Mouse (Mus musculus) heart, embryonic 10.5 days (tissue): ENCODE results near the gene Galnt18. TPM values are rescaled to one million over a fixed set of nuclear protein-coding genes. Genes with fewer than 3 reads are reported as not detected.

Source experiments
- DNase-seq: peaks from one replicate; pipeline ENCODE4 v3.0.0-alpha.2; 2017; ENCODE audit warnings: low spot score
- H3K27ac ChIP-seq: fragments of 300-500 bp; sonication (generic); 2 replicates; pipeline ENCODE4 v1.5.1; 2016; ENCODE audit warnings: mild to moderate bottlenecking
- H3K27me3 ChIP-seq: fragments of 300-500 bp; sonication (generic); 2 replicates; pipeline ENCODE4 v1.6.1; 2016; ENCODE audit warnings: mild to moderate bottlenecking; ENCODE audit not compliant: poor library complexity, insufficient read depth, severe bottlenecking
- H3K36me3 ChIP-seq: fragments of 300-500 bp; sonication (generic); 2 replicates; pipeline ENCODE4 v1.6.1; 2016; ENCODE audit warnings: mild to moderate bottlenecking, moderate library complexity
- H3K4me1 ChIP-seq: fragments of 300-500 bp; sonication (generic); 2 replicates; pipeline ENCODE4 v1.6.1; 2016; ENCODE audit warnings: mild to moderate bottlenecking
- H3K4me3 ChIP-seq: fragments of 300-500 bp; sonication (generic); 2 replicates; pipeline ENCODE4 v1.5.1; 2016; ENCODE audit warnings: mild to moderate bottlenecking, moderate library complexity
- H3K9me3 ChIP-seq: fragments of 300-500 bp; sonication (generic); 2 replicates; pipeline ENCODE4 v1.6.1; 2016; ENCODE audit warnings: mild to moderate bottlenecking, moderate library complexity
- WGBS: fragments of 180-500 bp; shearing (Covaris S2); methylation state at CpG from one replicate; pipeline ENCODE4 v1.1.7; 2016; 5-methylcytosine and 5-hydroxymethylcytosine counted together
- polyA plus RNA-seq: library from polyadenylated mRNA; unstranded; fragments of >200 nt; fragmentation: Nextera tagmentation; extraction: Ambion mirVana; gene quantifications from 2 replicates; pipeline ENCODE4 v1.2.1, GENCODE M21; 2016

Gene Galnt18
- polyA plus RNA-seq, result 5.4 and 8.2 TPM in 2 replicates

DNA sequence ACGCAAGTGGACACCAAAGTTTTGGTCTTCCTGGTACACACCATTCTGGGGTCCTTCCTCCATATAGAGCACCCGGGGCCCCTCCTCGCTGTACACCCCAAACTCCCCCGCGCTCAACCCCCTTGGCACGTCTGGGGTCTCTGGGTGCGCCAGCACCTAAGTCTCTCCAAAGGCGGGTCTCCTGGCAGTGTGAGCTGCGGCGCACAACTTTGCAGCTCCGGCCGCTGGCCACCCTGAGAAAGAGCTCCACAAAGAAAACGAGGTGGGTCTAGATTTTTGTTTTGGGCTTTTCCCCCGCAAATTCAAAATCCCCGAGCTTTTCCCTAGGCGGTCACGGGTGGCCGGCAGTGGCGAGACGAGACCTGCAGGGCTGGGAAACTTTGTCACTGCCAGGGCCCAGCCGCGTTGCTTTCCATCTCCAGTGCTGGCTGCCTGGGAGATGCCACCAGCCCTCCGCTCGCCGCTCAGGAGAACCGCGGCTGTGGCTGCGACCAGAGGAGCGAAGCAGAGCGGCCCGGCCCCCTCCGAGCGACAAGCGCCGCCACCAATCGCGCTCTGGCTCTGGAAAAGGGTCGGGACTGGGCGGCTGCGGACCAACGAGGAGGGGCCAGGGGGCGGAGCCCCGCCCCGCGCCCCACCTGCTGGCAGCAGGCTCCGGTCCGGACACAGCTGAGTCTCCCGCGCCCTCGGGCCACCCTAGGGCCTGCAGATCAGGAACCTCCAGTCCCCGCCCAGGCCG lies at the start of gene Galnt18:
Gene Galnt18, minus strand, starts transcription at position 474 of the 739 bp plus-strand sequence.
- Histone ChIP-seq H3K27me3 (peaks cover 45% of the 10 kb centered on the region), H3K9me3 (no peaks in the 10 kb centered on the region), H3K4me3 (peak within 1 kb of the TSS; percentile 66), H3K27ac (peak within 1 kb of the TSS; percentile 72), H3K4me1 (peaks cover 26% of the 10 kb centered on the region), H3K36me3 (no peaks in the 10 kb centered on the region)
- 1% methylated on average over 52 of the region's 52 CpGs for WGBS
- DNase-seq, result peak; percentile 94

DNA sequence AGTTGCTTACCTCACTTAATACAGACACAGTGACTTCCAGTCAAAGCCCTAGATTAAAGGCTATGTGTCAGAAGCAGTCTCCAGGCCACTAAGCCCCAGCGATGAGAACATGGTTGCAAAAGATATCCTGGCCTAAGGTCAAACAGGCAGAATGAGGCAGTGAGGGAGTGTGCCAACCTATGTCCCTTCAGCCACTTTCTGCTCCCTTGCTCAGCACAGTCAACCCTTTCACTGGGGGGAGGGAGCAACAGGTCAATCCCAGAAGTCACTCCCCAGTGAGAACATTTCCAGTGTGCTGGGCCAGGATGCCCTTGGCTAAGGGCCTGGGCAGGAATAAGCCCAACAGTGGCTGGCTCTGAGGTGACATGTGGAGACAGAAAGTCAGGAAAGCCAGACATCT lies 47.6 kb upstream of the Galnt18 start:
- Histone ChIP-seq H3K4me3 (no peak overlapping the region), H3K36me3 (no peaks in the 10 kb centered on the region), H3K9me3 (no peaks in the 10 kb centered on the region), H3K4me1 (no peaks in the 10 kb centered on the region), H3K27ac (no peak overlapping the region), H3K27me3 (peaks cover 19% of the 10 kb centered on the region; the same call in 1 of the 2 replicates)
- DNase-seq, result peak; percentile 39
- 74% methylated on average over 1 of the region's 1 CpGs for WGBS

DNA sequence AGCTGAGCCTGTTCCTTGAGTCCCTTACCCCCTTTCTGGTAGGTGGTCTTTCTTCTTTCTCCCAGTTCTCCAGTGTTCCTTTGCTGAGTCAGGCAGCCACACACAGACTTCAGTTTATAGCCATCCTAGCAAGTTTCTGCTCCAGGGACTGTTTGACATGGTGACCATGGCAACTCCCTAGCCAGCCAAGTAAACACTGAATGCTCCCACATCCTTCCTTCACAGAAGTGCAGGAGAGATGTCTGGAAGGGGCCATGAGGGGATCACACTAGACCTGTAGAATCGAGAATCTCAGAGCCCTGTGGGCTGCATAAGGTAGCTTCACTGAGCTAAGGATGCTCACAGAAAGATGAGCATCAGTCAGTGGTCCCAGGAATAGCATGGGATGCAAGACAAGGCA lies 33.3 kb upstream of the Galnt18 start:
- H3K27me3 ChIP-seq, result no peaks in the 10 kb centered on the region
- no peak overlapping the region for H3K4me3 ChIP-seq
- no peaks in the 10 kb centered on the region for H3K9me3 ChIP-seq
- 71% methylated on average over 1 of the region's 1 CpGs for WGBS
- H3K36me3 ChIP-seq, result no peaks in the 10 kb centered on the region
- H3K4me1 ChIP-seq, result 0 out of 2 replicates have a peak, but pooled peaks cover 8% of the 10 kb centered on the region
- peak; percentile 75 for DNase-seq
- H3K27ac ChIP-seq, result no peak overlapping the region

DNA sequence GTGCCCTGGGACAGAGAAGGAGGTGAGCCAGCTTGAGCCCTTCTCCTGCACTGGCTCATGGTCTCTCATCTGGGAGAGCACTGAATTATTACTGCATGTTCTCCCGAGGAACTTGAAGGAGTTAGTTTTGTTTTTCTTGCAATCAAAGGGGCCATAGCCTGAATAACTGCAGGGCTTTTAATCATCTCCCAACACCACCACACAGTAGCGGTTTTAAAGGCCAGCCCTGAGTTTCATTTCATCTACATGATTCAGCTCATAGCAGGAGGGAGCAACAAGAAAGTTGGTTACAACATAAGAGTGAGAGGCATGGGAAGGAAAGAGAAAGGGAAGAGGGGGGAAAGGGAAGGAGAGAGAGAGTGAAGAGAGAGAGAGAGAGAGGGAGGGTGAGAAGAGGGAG lies 31.3 kb upstream of the Galnt18 start:
- Histone ChIP-seq H3K27me3 (no peaks in the 10 kb centered on the region), H3K4me3 (no peak overlapping the region), H3K27ac (no peak overlapping the region), H3K4me1 (0 out of 2 replicates have a peak, but pooled peaks cover 8% of the 10 kb centered on the region), H3K36me3 (no peaks in the 10 kb centered on the region), H3K9me3 (no peaks in the 10 kb centered on the region)
- 68% methylated on average over 2 of the region's 2 CpGs for WGBS
- no peak for DNase-seq

DNA sequence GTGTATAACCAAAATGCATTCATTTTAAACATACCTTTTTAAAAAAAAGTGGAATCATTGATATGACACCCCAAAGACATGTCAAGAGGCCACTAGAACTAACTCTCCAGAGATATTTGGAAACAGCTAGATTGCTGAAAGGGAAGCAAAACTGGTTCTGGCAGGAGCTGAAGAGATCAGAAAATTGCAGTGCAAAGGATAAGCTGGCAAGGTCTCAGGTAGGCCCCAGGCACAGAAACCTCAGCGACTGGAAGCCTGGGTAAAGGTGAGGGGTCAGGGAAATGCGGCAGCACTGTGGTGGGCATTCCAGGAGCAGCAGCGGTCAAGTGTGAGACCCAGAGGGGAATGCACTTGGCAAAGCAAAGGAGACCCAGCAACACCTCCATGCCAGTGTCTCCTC lies 30.0 kb upstream of the Galnt18 start:
- 68% methylated on average over 3 of the region's 3 CpGs for WGBS
- 0 out of 2 replicates have a peak, but pooled peaks cover 8% of the 10 kb centered on the region for H3K4me1 ChIP-seq
- H3K36me3 ChIP-seq, result no peaks in the 10 kb centered on the region
- H3K9me3 ChIP-seq, result no peaks in the 10 kb centered on the region
- H3K27me3 ChIP-seq, result no peaks in the 10 kb centered on the region
- H3K27ac ChIP-seq, result no peak overlapping the region
- no peak overlapping the region for H3K4me3 ChIP-seq
- DNase-seq, result peak; percentile 65

DNA sequence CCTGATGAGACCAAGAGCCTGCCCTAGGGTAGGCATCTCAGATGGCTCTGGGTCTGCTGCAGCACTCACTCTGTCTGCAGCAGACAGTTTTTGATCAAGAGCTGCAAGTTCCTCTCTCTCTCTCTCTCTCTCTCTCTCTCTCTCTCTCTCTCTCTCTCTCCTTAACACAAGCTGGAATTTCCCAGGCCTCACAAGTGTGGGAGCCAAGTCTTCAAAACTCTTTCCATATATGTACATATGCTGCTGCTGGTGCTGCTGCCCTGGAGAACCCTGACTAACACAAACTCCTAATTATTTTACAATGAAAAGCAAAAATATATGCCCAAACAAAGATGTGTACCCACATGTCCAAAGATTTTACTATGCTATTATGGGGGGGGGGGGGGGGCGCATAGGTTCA lies 26.3 kb upstream of the Galnt18 start:
- DNase-seq, result peak; percentile 9
- no peaks in the 10 kb centered on the region for H3K4me1 ChIP-seq
- WGBS, result 83% methylated on average over 1 of the region's 1 CpGs

DNA sequence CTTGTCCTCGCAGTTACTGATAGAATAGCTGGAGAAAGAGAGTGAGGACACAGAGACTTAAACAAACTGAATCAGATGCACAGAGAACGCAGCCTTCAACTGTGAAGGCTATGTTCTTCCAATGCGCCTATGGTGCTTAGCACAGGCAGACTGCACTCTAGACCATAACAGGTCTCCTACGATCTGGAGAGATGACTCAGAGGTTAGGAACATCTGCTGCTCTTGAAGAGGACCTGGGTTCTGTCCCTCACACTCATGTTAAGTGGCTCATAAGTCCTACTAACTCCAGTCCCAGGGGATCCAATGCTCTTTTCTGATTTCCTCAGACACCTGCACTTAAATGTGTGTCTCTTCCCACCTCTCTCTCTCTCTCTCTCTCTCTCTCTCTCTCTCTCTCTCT lies 24.9 kb upstream of the Galnt18 start:
- DNase-seq, result peak; percentile 53
- WGBS, result 71% methylated on average over 4 of the region's 4 CpGs
- H3K4me1 ChIP-seq, result no peaks in the 10 kb centered on the region
- H3K27me3 ChIP-seq, result 0 out of 2 replicates have a peak, but pooled peaks cover 4% of the 10 kb centered on the region
- H3K9me3 ChIP-seq, result no peaks in the 10 kb centered on the region
- no peaks in the 10 kb centered on the region for H3K36me3 ChIP-seq
- no peak overlapping the region for H3K27ac ChIP-seq
- no peak overlapping the region for H3K4me3 ChIP-seq

More for the DNA sequence above, 26.3 kb upstream of the Galnt18 start:
- H3K27me3 ChIP-seq, result no peaks in the 10 kb centered on the region
- no peak overlapping the region for H3K27ac ChIP-seq
- no peak overlapping the region for H3K4me3 ChIP-seq
- no peaks in the 10 kb centered on the region for H3K36me3 ChIP-seq
- H3K9me3 ChIP-seq, result no peaks in the 10 kb centered on the region

DNA sequence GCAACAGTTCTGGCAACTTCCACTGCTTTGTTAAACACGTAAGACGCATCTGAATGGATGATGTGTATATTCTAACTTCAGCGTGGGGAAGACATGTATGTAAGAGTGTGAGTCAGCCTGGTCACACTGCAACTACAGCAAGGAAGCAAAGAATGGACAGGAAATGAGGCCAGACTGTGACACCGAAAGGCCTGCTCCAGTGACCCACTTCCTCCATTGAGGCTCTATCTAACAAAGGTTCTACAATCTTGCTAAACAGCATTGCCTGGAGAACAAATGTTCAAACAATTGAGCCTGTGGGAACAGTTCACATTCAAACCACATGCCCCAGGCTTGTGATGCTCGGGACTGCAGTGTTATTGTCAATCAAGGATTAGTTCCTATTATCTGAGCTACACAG lies 21.0 kb upstream of the Galnt18 start:
- H3K4me3 ChIP-seq, result no peak overlapping the region
- 76% methylated on average over 5 of the region's 5 CpGs for WGBS
- H3K4me1 ChIP-seq, result peaks cover 18% of the 10 kb centered on the region
- H3K27me3 ChIP-seq, result 0 out of 2 replicates have a peak, but pooled peaks cover 5% of the 10 kb centered on the region
- peak; percentile 74 for DNase-seq
- H3K27ac ChIP-seq, result no peak overlapping the region
- no peaks in the 10 kb centered on the region for H3K36me3 ChIP-seq
- no peaks in the 10 kb centered on the region for H3K9me3 ChIP-seq

DNA sequence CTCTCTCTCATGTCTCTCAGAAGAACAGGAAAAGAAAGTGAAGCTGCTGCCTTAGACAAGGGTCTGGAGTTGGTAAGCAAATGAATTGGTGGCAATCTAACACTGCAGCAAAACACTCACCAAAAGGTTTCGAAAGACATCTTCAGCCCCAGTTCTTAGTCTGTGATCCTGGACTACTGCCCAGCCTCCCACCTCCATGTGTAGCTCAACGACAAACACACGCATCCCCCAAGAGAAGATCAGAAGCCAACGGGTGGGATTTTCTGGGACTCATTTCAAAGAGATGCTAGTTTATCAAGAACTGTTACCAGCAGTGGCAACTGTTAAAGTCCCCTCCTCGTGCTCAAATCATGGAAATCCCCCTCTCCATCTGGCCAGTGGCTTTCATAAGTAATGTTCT lies 20.3 kb upstream of the Galnt18 start:
- Histone ChIP-seq H3K36me3 (no peaks in the 10 kb centered on the region), H3K4me3 (no peak overlapping the region), H3K9me3 (no peaks in the 10 kb centered on the region), H3K27ac (no peak overlapping the region), H3K27me3 (0 out of 2 replicates have a peak, but pooled peaks cover 5% of the 10 kb centered on the region), H3K4me1 (peaks cover 18% of the 10 kb centered on the region)
- peak; percentile 41 for DNase-seq
- WGBS, result 79% methylated on average over 5 of the region's 5 CpGs

DNA sequence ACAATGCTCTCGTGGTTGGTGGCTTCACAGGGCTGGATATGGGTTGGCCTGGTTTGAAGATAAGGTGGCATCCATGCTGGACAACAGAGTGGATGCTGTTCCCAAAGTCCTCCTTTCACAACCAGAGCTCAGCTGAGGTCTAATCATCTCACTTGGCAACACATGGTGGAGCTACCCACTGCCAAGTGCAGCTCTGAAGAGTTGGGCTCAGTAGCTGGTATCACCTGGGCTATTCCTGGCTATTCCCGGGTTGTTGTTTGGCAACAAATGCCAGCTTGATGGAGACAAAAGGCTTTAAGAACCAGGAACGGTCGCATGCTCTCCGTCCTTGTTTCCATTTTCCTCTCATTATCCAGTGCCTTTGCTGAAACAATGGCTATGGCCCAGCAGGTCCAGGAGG lies 19.2 kb upstream of the Galnt18 start:
- 0 out of 2 replicates have a peak, but pooled peaks cover 5% of the 10 kb centered on the region for H3K27me3 ChIP-seq
- WGBS, result 80% methylated on average over 5 of the region's 5 CpGs
- H3K9me3 ChIP-seq, result no peaks in the 10 kb centered on the region
- no peaks in the 10 kb centered on the region for H3K36me3 ChIP-seq
- peaks cover 18% of the 10 kb centered on the region for H3K4me1 ChIP-seq
- DNase-seq, result peak; percentile 71
- H3K27ac ChIP-seq, result no peak overlapping the region
- no peak overlapping the region for H3K4me3 ChIP-seq

DNA sequence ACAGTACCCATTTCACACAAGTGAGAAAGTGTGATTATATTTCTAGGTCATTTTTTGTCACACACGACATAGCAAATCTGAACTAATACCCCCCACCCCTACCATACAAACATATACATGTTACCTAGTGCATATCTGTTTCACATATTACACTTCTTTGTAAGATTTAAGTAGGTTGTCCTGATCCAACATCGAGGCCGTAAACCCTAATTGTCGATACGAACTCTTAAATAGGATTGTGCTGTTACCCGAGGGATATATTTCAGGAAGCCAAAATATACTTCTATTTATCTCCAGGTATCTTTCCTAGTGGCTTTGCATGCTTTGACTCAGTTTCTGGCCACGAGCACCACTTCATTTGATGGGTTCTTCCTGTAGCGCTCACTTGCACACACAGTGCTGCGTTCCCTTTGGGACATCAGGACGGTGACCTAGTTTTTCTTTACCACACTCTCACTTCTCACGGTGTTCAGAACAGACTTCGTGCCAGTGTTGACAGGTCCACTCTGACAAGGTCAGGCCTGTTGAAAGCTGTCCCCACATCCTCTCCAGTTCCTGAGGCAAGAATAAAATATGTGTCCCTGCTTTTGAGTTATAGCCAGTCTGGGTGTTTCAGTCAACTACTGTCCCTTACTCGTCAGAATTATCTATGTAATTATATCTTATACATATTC lies 17.7 kb upstream of the Galnt18 start:
- Histone ChIP-seq H3K27me3 (0 out of 2 replicates have a peak, but pooled peaks cover 5% of the 10 kb centered on the region), H3K36me3 (no peaks in the 10 kb centered on the region), H3K27ac (no peak overlapping the region), H3K4me1 (peaks cover 18% of the 10 kb centered on the region), H3K4me3 (no peak overlapping the region), H3K9me3 (no peaks in the 10 kb centered on the region)
- 60% methylated on average over 13 of the region's 13 CpGs for WGBS
- DNase-seq, result peak; percentile 79

DNA sequence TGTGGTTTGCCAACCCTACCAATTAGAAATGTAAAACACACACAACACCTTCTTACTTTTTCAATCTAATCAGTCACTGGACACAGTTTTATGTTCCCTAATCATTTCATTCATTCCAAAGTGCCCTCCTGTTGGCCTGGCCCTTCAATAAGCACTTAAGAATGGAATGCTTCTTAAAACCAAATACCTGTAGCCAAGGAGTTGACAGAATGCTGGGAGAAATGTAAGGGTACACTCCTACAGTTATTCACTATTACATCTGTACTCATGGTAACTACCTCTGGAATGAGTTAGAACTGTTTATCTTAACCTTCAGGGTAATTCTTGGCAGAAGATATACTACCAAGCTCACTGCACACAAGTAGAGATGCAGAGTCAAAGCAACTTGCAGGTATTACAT lies 15.3 kb upstream of the Galnt18 start:
- H3K27ac ChIP-seq, result no peak overlapping the region
- H3K27me3 ChIP-seq, result peaks cover 10% of the 10 kb centered on the region; the same call in 1 of the 2 replicates
- no peak for DNase-seq
- H3K4me1 ChIP-seq, result peaks cover 18% of the 10 kb centered on the region
- H3K9me3 ChIP-seq, result no peaks in the 10 kb centered on the region
- H3K36me3 ChIP-seq, result no peaks in the 10 kb centered on the region
- no peak overlapping the region for H3K4me3 ChIP-seq

DNA sequence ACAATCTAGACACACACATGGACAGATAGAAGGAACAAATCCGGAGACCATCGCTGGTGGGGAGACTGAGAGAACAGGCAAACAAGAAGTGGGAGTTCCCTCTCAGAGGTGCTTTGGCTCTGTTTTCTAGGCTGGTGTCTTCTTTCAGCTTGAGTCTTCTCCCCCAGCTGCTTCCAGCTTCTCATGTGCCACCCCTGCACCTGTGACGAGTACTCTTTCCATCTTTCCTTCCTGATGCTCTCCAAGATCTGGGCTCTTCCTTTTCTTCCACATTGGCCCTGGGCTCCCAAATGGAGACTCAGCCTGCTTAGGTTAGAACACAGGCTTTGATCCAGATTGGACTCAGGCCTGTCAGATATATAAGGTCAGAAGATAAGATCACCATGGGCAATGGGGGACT lies 12.4 kb upstream of the Galnt18 start:
- H3K36me3 ChIP-seq, result no peaks in the 10 kb centered on the region
- no peaks in the 10 kb centered on the region; the same call in 1 of the 2 replicates for H3K4me1 ChIP-seq
- WGBS, result 87% methylated on average over 3 of the region's 3 CpGs
- peaks cover 8% of the 10 kb centered on the region; the same call in 1 of the 2 replicates for H3K27me3 ChIP-seq
- no peaks in the 10 kb centered on the region for H3K9me3 ChIP-seq
- H3K4me3 ChIP-seq, result no peak overlapping the region
- H3K27ac ChIP-seq, result no peak overlapping the region
- no peak for DNase-seq
